Mouse (Mus musculus) WW6 (cell line): ENCODE measurements around the gene Usp21.
A peak's percentile ranks its signal among the peaks of the same experiment; 100 is the strongest.

ENCODE experiments used
- DNase-seq: peaks from one replicate; pipeline ENCODE4 v3.0.0-alpha.2; 2013; ENCODE audit warnings: low read depth, low spot score

Usp21 gene

GRCm38 (mm10) chr1:171284491-171284890 is 3.3 kb downstream of the Usp21 start:
- no peak for DNase-seq

DNA sequence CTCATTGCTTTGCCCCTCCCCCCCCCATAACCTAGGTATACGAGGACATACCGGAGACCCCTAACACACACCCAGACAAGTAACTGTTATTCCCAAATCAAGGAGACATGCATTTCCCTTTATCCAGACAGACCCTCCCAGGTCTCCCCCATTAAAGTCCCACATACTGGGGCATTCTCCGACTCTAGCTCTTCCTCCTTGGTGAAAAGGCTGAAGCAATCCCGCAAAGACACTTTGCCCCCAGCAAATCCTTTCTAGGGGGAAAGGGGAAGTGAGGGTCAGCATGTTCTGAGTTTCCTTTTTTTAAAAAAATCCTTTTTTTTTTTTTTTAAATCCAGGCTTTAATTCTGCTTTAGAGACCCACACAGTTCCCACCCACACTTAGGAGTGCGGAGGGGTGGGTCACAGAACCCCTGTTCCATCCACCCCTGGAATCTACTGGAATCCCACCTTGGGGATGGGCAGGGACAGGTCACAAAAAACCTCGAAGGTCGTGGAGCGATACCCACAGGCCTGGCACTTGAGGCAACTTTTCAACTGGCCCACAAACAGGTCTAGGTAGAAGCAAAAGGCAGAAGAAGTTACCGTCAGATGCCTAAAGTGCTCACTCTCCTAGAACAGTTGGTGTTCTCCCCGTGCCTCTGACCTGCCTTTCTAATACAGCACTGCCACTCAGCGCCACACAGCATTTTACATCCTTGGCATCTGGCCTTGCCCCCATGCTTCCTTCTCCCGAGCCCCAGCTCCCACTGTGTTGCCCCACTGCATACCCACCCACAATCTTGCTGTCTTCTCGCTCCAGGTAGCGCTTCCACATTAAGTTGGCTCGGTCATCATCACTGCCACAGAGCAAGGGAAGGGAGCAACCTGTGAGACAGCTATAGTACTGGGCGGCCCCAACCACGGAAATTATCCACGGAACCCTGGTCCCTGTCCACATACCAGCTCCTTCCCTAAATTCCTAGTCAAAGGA is 4.3 kb downstream of the Usp21 start:
- DNase-seq, result no peak

- DNase-seq, result no peak
These were observed 5.5 kb downstream of the Usp21 start for GRCm38 (mm10) chr1:171282086-171282805.

GRCm38 (mm10) chr1:171281528-171281923 is 6.3 kb downstream of the Usp21 start:
- DNase-seq, result peak; percentile 50

GRCm38 (mm10) chr1:171280916-171281527 is 6.8 kb downstream of the Usp21 start, which contains the start of gene Ppox:
Gene Ppox (minus strand): TSS chr1:171281186.
- peak; percentile 87 for DNase-seq

DNA sequence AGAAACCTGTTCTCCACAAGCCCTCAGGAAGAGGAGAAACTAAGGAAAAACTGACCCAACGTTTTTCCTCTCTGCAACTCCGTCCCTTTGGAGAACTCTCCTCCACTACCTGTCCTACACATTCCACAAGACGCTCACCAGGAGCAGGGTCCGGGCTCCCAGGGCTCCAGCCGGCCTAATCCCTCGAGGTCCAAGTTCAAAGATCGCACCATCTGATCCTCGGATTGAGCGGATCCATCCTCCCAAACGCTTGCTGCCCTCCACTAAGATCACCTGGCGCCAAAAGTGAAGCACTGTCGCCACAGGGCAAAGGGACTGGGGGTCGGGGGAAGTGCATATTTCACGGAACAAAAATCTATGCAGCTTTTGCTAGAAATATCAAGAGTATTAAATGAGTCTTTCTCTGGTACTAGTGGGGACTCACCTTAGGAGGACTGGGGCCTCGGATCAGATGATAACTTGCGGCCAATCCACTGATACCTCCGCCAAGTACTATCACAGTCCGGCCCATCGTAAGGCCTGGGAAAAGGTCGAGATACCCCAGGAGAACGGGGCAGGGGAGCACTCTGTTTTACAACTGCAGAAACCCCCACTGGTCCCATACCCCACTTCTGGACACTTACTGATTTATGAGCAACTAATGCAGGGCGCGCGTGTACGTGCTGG is 7.4 kb downstream of the Usp21 start:
- DNase-seq, result no peak

DNA sequence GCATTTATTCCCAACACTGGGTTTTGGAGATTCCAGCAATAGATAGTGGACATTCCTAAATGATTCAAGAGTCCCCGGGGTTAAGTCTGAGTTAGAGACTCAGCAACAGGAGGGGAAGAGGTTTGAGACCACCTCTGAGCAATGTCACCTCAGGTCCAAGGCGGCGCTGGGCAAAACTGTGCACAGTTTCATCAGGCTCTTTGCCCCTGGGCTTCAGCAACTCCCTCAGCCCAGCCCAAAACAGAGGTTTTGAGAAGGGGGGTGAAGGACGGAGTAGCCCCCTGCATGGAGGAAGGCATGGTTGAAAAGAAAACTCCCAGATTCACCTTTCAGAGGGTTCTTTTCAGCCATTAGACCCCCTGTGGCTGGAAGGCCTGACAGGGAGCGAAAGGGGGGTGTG is 8.1 kb downstream of the Usp21 start:
- no peak for DNase-seq

DNA sequence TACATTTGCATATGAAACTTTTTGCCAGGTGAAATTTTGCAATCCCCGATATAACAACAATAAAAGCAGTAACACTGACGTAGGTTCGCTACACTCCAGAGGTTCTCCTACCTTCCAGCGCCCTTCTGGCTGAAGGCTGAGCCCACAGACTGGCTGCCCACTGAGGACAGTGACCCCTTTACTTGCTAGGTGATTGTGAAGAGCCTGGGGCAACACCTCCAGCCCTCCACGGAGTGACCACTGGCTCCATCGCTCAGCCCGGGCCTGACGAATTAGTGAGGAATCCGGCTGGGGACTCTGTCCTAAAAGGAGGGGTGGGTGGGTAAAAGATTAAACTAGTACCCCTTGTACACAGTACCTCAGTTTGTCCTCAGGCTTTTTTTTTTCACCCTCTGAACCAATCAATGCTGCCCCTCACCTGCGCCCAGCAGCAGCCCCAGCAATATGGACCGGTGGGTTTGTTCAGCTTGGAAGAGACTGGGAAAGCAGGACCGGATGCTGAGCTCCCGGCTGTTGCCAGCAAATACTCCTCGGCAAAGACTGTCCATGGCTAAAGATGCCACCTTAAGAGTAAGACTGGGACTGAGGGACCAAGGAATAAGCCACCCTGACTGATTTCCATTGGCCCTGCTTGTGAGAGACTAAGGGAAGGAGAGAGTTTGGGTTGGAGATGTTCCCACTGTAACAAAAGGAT is 8.6 kb downstream of the Usp21 start:
- DNase-seq, result no peak

DNA sequence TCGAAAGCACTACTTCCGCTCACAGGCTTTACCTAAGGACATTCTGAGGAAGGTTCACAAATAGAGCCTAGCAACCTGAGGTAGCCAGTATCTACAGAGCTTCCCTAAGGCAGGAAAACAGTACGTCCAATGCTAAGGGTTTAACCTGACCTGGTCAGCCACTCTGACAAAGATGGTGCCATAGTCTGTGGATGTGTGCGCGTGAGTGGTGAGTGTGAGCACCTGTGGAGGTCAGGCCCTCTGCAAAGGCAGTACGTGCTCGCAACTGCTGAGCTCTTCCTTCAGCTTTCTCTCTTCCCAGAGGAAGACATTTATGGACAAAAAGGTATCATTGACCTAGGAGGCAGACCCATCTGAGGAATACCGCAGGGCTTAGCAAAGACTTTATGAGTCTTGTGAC is 9.4 kb downstream of the Usp21 start:
- no peak for DNase-seq

DNA sequence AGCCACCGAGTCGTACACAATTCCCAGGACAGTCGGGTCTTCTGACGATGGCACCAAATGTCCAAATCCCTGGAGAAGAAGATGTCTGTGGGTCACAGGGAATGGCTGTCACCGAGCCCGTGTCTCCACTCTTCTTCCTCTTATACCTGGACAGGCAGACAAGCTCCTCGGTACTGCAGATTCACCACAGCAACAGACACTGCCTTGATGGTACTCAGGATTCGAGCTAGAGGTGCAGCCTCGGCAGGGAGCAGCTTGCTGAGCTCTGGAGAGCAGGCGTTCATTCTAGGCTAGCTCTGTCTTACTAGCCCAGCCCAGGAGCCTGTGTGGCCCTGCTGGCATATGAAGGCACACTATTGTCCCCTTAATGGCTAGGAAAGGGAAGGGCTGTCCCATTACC is 10.1 kb downstream of the Usp21 start:
- DNase-seq, result no peak

GRCm38 (mm10) chr1:171276110-171276748 is 11.6 kb downstream of the Usp21 start:
- DNase-seq, result no peak

DNA sequence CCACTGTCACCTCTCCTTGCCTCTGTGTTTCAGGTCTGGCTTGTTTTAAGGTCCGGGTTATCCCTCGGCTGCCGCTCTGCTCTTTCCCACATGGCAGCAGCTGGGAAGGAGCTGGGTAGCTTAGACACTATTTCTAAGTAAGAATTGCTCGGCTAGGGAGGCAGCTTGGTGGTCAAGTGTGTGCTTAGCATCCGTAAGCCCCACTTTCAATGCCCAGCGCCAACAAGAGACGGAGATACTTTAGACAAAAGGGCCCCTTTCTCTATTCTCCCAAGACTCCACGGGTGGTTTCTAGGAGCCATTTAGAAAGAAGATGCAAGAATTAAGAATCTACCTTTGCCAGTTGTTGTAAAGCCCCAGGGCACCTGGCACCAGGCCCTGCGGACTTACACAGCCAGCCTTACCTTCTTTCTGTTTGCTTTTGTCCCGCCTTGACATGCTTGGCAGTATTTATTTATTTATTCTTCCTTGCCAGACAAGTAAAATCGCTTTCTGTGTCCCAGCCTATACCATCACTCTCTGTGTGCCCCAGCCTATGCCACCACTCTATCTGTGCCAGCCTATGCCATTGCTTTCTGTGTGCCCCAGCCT is 12.6 kb downstream of the Usp21 start:
- no peak for DNase-seq

DNA sequence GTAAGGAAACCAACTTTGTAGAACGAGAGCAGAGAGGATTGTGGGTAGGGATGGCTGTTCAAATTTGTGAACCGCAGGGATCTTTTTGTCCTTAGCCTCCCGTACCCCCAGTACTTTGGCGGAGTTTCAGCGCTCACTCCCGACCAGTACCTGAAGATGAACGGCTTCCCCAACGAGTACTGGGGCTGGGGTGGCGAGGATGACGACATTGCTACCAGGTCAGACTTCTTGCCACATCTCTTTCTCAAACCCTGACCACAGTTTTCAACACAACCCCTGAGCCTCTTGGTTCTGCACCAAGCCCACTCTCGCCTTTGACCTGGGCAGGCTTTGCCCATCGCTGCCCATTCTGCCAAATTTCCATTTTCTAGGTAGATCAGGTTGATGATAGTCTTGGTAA is 13.6 kb downstream of the Usp21 start:
- no peak for DNase-seq

DNA sequence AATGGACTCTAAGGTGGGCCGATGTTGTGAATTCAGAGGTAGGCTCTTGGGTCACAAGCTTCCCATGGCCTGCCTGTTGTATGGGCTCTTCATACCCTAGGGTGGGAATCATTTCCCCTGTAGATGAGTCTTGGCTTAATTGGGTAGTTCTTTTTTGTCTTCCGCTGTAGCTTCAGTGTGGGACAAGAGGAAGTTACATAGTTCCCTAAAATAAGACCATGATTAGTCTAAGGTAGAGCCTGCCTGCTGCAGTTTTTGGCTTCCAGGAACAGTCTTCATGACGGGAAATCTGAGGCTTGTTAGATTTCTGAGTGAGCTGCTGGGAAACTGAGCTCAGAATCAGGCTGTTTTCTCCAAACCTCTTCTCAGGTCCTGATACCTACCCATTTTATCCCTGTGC is 15.7 kb downstream of the Usp21 start:
- no peak for DNase-seq

- DNase-seq, result no peak
These were observed 16.2 kb downstream of the Usp21 start for GRCm38 (mm10) chr1:171271622-171272021.

- no peak for DNase-seq
These were observed 16.6 kb downstream of the Usp21 start for GRCm38 (mm10) chr1:171271196-171271595.

- DNase-seq, result no peak
These were observed 17.3 kb downstream of the Usp21 start for GRCm38 (mm10) chr1:171270573-171270900.

GRCm38 (mm10) chr1:171269848-171270572 is 17.8 kb downstream of the Usp21 start, which contains the start of gene B4galt3:
Gene B4galt3 (plus strand): TSS chr1:171270328.
- no peak for DNase-seq

DNA sequence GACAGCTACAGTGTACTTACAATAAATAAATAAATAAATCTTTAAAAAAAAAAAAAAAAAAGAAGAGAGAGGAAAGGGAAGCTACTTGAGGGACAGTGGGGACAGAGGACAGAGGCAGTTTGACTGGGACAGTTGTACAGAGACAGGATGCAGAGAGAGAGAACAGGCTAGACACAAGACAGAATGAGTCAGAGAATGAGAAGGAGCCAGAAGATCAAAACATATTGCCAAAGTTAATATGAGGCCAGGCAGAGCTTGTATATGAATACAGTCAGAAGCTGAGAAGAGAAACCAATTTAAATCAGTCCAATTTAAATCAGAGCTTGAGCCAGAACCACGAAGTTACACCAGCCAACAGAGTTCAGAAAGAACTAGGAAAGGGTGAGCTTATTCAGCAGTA is 19.4 kb downstream of the Usp21 start:
- no peak for DNase-seq
